Mouse (Mus musculus) liver, embryonic 16.5 days (tissue): Measurements from ENCODE around the gene Mtif2. TPM values are rescaled to one million over a fixed set of nuclear protein-coding genes. Genes with fewer than 3 reads are reported as not detected.

ENCODE experiments used
- ATAC-seq: fragments of 200-750 bp; cut with Nextera tagmentation; 2 replicates; pipeline ENCODE4 v1.8.0; 2017; ENCODE audit warnings: low read depth, mild to moderate bottlenecking, moderate number of reproducible peaks, moderate library complexity
- H3K27ac ChIP-seq: fragments of 300-500 bp; sonication (generic); 2 replicates; pipeline ENCODE4 v1.5.1; 2014; ENCODE audit warnings: mild to moderate bottlenecking, low read length
- H3K27me3 ChIP-seq: fragments of 300-500 bp; sonication (generic); 2 replicates; pipeline ENCODE4 v1.6.1; 2014; ENCODE audit warnings: low read depth, low read length, mixed read lengths; ENCODE audit not compliant: control insufficient read depth, insufficient read depth
- H3K36me3 ChIP-seq: fragments of 300-500 bp; sonication (generic); 2 replicates; pipeline ENCODE4 v1.6.1; 2014; ENCODE audit warnings: mild to moderate bottlenecking; ENCODE audit not compliant: control insufficient read depth, insufficient read depth
- H3K4me1 ChIP-seq: fragments of 300-500 bp; sonication (generic); 2 replicates; pipeline ENCODE4 v1.6.1; 2014; ENCODE audit warnings: low read depth, low read length, mixed read lengths; ENCODE audit not compliant: control insufficient read depth
- H3K4me2 ChIP-seq: fragments of 300-500 bp; sonication (generic); 2 replicates; pipeline ENCODE4 v1.6.1; 2014; ENCODE audit warnings: low read depth, low read length, mixed read lengths
- H3K4me3 ChIP-seq: fragments of 300-500 bp; sonication (generic); 2 replicates; pipeline ENCODE4 v1.5.1; 2014; ENCODE audit warnings: low read depth, mild to moderate bottlenecking, low read length
- H3K9ac ChIP-seq: fragments of 300-500 bp; sonication (generic); 2 replicates; pipeline ENCODE4 v1.6.1; 2014; ENCODE audit warnings: low read depth, low read length
- H3K9me3 ChIP-seq: fragments of 300-500 bp; sonication (generic); replicated peaks from 2 replicates; pipeline ENCODE4 v1.6.1; 2016; ENCODE audit warnings: low read length; ENCODE audit not compliant: control insufficient read depth
- WGBS: fragments of 180-500 bp; shearing (Covaris S2); extraction: QIAGEN DNeasy Blood & Tissue Kit; methylation state at CpG from one replicate; pipeline ENCODE4 v1.1.7; 2014; ENCODE audit not compliant: insufficient replicate concordance; 5-methylcytosine and 5-hydroxymethylcytosine counted together
- polyA plus RNA-seq: library from polyadenylated mRNA; unstranded; fragments of >200 nt; fragmentation: Nextera tagmentation; extraction: Ambion mirVana; gene quantifications from 2 replicates; pipeline ENCODE4 v1.2.1, GENCODE M21; 2015

Mtif2 gene
- polyA plus RNA-seq, result 20.4 and 20.6 TPM in 2 replicates

GRCm38 (mm10) chr11:29525988-29526794 is at the start of gene Mtif2:
TSS of gene Mtif2 (plus strand) at chr11:29526408.
- Histone ChIP-seq H3K27me3 (no peaks in the 10 kb centered on the region), H3K27ac (peak within 1 kb of the TSS; percentile 83), H3K36me3 (peaks cover 3% of the 10 kb centered on the region; the same call in 1 of the 2 replicates), H3K9me3 (no peaks in the 10 kb centered on the region), H3K9ac (peak within 1 kb of the TSS; percentile 77), H3K4me3 (peak within 1 kb of the TSS; percentile 76), H3K4me2 (peak within 1 kb of the TSS; percentile 76), H3K4me1 (peaks cover 3% of the 10 kb centered on the region)
- peak; percentile 97 for ATAC-seq
- under 1% methylated on average over 47 of the region's 47 CpGs for WGBS

- H3K9ac ChIP-seq, result no peak overlapping the region
- no peaks in the 10 kb centered on the region for H3K36me3 ChIP-seq
- H3K4me2 ChIP-seq, result no peak overlapping the region
- no peaks in the 10 kb centered on the region for H3K4me1 ChIP-seq
- no peaks in the 10 kb centered on the region for H3K9me3 ChIP-seq
- no peak overlapping the region for H3K4me3 ChIP-seq
- no peak overlapping the region for H3K27ac ChIP-seq
- WGBS, result 72% methylated on average over 1 of the region's 1 CpGs
- no peaks in the 10 kb centered on the region for H3K27me3 ChIP-seq
- ATAC-seq, result no peak
Observed at GRCm38 (mm10) chr11:29493135-29493534, 33.1 kb upstream of the Mtif2 start.

GRCm38 (mm10) chr11:29496962-29497361 is 29.2 kb upstream of the Mtif2 start:
- Histone ChIP-seq H3K4me1 (no peaks in the 10 kb centered on the region), H3K4me2 (no peak overlapping the region), H3K36me3 (no peaks in the 10 kb centered on the region), H3K9ac (no peak overlapping the region), H3K9me3 (no peaks in the 10 kb centered on the region), H3K27ac (no peak overlapping the region), H3K27me3 (no peaks in the 10 kb centered on the region), H3K4me3 (no peak overlapping the region)
- ATAC-seq, result no peak
- 57% methylated on average over 3 of the region's 3 CpGs for whole genome bisulfite sequencing

- Histone ChIP-seq H3K9ac (no peak overlapping the region), H3K27me3 (no peaks in the 10 kb centered on the region), H3K4me3 (no peak overlapping the region), H3K36me3 (0 out of 2 replicates have a peak, but pooled peaks cover 3% of the 10 kb centered on the region), H3K4me2 (0 out of 2 replicates have a peak overlapping the region, but pooled peaks have one; percentile 4), H3K9me3 (no peaks in the 10 kb centered on the region), H3K4me1 (peaks cover 9% of the 10 kb centered on the region), H3K27ac (peak overlapping the region; percentile 20; the same call in 1 of the 2 replicates)
- 50% methylated on average over 10 of the region's 10 CpGs for WGBS
- ATAC-seq, result peak; percentile 90
Observed at GRCm38 (mm10) chr11:29503948-29504893, 22.0 kb upstream of the Mtif2 start.

- peak overlapping the region; percentile 4; the same call in 1 of the 2 replicates for H3K4me2 ChIP-seq
- no peaks in the 10 kb centered on the region for H3K27me3 ChIP-seq
- 38% methylated on average over 2 of the region's 2 CpGs for WGBS
- peak; percentile 43 for ATAC-seq
- no peaks in the 10 kb centered on the region for H3K9me3 ChIP-seq
- no peak overlapping the region for H3K4me3 ChIP-seq
- H3K27ac ChIP-seq, result 0 out of 2 replicates have a peak overlapping the region, but pooled peaks have one; percentile 30
- peaks cover 9% of the 10 kb centered on the region for H3K4me1 ChIP-seq
- H3K36me3 ChIP-seq, result 0 out of 2 replicates have a peak, but pooled peaks cover 3% of the 10 kb centered on the region
- no peak overlapping the region for H3K9ac ChIP-seq
Observed at GRCm38 (mm10) chr11:29504899-29505625, 21.1 kb upstream of the Mtif2 start.

- H3K9me3 ChIP-seq, result no peaks in the 10 kb centered on the region
- H3K27ac ChIP-seq, result no peak overlapping the region
- H3K4me3 ChIP-seq, result no peak overlapping the region
- no peak for ATAC-seq
- peaks cover 5% of the 10 kb centered on the region for H3K4me1 ChIP-seq
- 80% methylated on average over 1 of the region's 1 CpGs for WGBS
- H3K36me3 ChIP-seq, result peaks cover 6% of the 10 kb centered on the region; the same call in 1 of the 2 replicates
- H3K9ac ChIP-seq, result no peak overlapping the region
- no peak overlapping the region for H3K4me2 ChIP-seq
- H3K27me3 ChIP-seq, result no peaks in the 10 kb centered on the region
Observed at GRCm38 (mm10) chr11:29509421-29509820, 16.8 kb upstream of the Mtif2 start.

GRCm38 (mm10) chr11:29512818-29513535 is 13.2 kb upstream of the Mtif2 start:
- Histone ChIP-seq H3K9ac (no peak overlapping the region), H3K4me2 (no peak overlapping the region), H3K9me3 (no peaks in the 10 kb centered on the region), H3K27me3 (no peaks in the 10 kb centered on the region), H3K4me1 (peaks cover 4% of the 10 kb centered on the region), H3K36me3 (peaks cover 5% of the 10 kb centered on the region; the same call in 1 of the 2 replicates), H3K27ac (no peak overlapping the region), H3K4me3 (no peak overlapping the region)
- no peak for ATAC-seq
- WGBS, result 78% methylated on average over 4 of the region's 4 CpGs

GRCm38 (mm10) chr11:29514325-29514681 is 11.9 kb upstream of the Mtif2 start:
- WGBS, result 6% methylated on average over 10 of the region's 10 CpGs
- no peak for ATAC-seq

More at GRCm38 (mm10) chr11:29514325-29514681, 11.9 kb upstream of the Mtif2 start:
- H3K9ac ChIP-seq, result peak overlapping the region; percentile 72
- H3K27ac ChIP-seq, result peak overlapping the region; percentile 83
- H3K4me1 ChIP-seq, result peaks cover 4% of the 10 kb centered on the region
- H3K27me3 ChIP-seq, result no peaks in the 10 kb centered on the region
- H3K4me2 ChIP-seq, result peak overlapping the region; percentile 85
- no peaks in the 10 kb centered on the region for H3K9me3 ChIP-seq
- H3K36me3 ChIP-seq, result peaks cover 5% of the 10 kb centered on the region; the same call in 1 of the 2 replicates
- peak overlapping the region; percentile 75 for H3K4me3 ChIP-seq
